Mouse (Mus musculus) kidney, adult 2 months (tissue): ENCODE data around the gene Lzts3.

Source experiments
- CTCF ChIP-seq: fragments of 200-500 bp; conservative IDR thresholded peaks from 2 replicates; pipeline ENCODE4 v1.5.1; 2011; ENCODE audit warnings: low read depth, mild to moderate bottlenecking, control low read depth, low read length, moderate library complexity, mixed read lengths; ENCODE audit not compliant: insufficient read depth, insufficient read length
- POLR2A ChIP-seq: fragments of 200-500 bp; IDR thresholded peaks from one replicate; pipeline ENCODE4 v1.6.1; 2011; ENCODE audit warnings: low read depth, low read length, control low read depth

DNA sequence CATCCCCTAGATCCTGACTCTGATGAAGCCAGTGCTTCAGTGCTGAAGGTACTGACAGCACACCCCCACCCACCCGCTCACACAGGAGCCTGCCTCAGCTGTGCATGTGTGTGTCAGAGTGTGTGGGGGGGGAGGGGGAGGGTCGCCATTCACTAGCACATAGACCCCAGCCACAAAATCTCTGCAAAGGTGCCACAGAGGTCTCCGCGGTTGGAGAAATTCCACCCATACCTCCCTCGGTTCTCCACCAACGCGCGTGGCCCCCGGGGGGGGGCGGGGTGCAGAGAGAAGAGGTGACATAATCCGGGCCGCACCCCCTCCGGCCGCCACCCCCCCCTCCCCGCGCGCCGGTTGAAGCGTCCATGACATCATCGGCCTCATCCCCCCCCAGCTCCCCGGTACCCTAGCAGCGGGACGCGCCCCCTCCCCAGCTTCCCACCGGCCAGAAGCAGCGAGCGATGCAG, 374 bp downstream of the Lzts3 start:
- TF ChIP-seq POLR2A, result no peak
- TF ChIP-seq CTCF, result no peak
